In the genomic region with DNA sequence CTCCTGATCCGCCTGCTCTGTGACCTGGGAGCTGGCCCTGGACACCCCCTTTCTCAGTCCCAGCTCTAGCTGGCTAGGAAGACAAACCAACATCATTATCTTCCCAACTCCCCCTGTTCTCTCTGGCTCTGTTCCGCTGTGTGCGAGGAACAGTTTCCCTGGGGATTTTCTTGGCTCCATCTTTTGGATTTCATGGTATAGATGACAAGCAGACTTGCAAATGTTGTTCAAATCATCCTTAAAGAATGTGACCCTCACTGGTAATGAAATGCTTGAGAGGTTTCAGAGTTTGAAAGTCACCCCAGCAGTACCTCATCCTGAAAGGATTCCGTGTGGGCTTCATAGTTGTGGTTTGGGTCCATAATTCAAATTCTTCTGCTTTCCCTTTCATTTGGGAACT, we compare ENCODE assay signal across 15 mouse cellular contexts. TPM values are rescaled to one million over a fixed set of nuclear protein-coding genes. Genes with fewer than 3 reads are reported as not detected.
DNase-seq lines count a peak whose midpoint lies in the region; ATAC-seq and TF ChIP-seq lines count a peak whose summit lies in the region.
"Had no signal": no experiment of that assay in that cellular context is flagged by ENCODE, and none has a peak within 500 bp of the region (broad histone marks: within the 10 kb centered on the region; RNA-seq: fewer than 3 reads in every experiment).

No protein-coding gene starts in this region.

- H3K9ac ChIP-seq in forebrain, embryonic 12.5 days = no peak overlapping the region
- no peak overlapping the region for H3K9ac ChIP-seq in intestine, embryonic 14.5 days (ENCODE audit: low read length)
- H3K9ac ChIP-seq in intestine, postnatal 0 days (ENCODE audit: low read depth, low read length) = no peak overlapping the region
- H3K9ac ChIP-seq in limb, embryonic 13.5 days = peak overlapping the region; percentile 26; the same call in 1 of the 2 replicates
- H3K9ac ChIP-seq: forebrain, postnatal 0 days; liver, embryonic 13.5 days had no signal

- peaks cover 10% of the 10 kb centered on the region; the same call in 1 of the 2 replicates for H3K36me3 ChIP-seq in forebrain, embryonic 10.5 days (replicated peaks)
- H3K36me3 ChIP-seq in forebrain, embryonic 12.5 days (replicated peaks) = no peaks in the 10 kb centered on the region
- H3K36me3 ChIP-seq in intestine, embryonic 14.5 days (ENCODE audit: control insufficient read depth, insufficient read depth, low read length) = no peaks in the 10 kb centered on the region
- no peaks in the 10 kb centered on the region for H3K36me3 ChIP-seq in intestine, postnatal 0 days (ENCODE audit: control insufficient read depth, insufficient read depth)
- H3K36me3 ChIP-seq in embryonic facial prominence, embryonic 10.5 days (replicated peaks) = no peaks in the 10 kb centered on the region; the same call in 1 of the 2 replicates
- no peaks in the 10 kb centered on the region for H3K36me3 ChIP-seq in limb, embryonic 13.5 days
- H3K36me3 ChIP-seq: liver, embryonic 13.5 days had no signal

- no peak overlapping the region for H3K4me2 ChIP-seq in forebrain, embryonic 12.5 days
- H3K4me2 ChIP-seq in intestine, embryonic 14.5 days (ENCODE audit: low read length) = no peak overlapping the region
- no peak overlapping the region for H3K4me2 ChIP-seq in intestine, postnatal 0 days (replicated peaks; ENCODE audit: low read depth)
- peak overlapping the region; percentile 41 for H3K4me2 ChIP-seq in limb, embryonic 13.5 days (replicated peaks)
- H3K4me2 ChIP-seq: liver, embryonic 13.5 days had no signal

- H3K27me3 ChIP-seq in forebrain, embryonic 10.5 days (ENCODE audit: poor library complexity, severe bottlenecking) = no peaks in the 10 kb centered on the region
- H3K27me3 ChIP-seq in forebrain, embryonic 12.5 days = no peaks in the 10 kb centered on the region
- no peaks in the 10 kb centered on the region for H3K27me3 ChIP-seq in intestine, embryonic 14.5 days (replicated peaks; ENCODE audit: control insufficient read depth, insufficient read depth, low read length)
- no peaks in the 10 kb centered on the region for H3K27me3 ChIP-seq in intestine, postnatal 0 days (replicated peaks; ENCODE audit: control insufficient read depth, insufficient read depth, low read length)
- H3K27me3 ChIP-seq in embryonic facial prominence, embryonic 10.5 days (replicated peaks; ENCODE audit: low read depth, poor library complexity, severe bottlenecking) = no peaks in the 10 kb centered on the region
- no peaks in the 10 kb centered on the region for H3K27me3 ChIP-seq in limb, embryonic 13.5 days
- H3K27me3 ChIP-seq: liver, embryonic 13.5 days; megakaryocyte, embryonic 14.5 days had no signal

- no peak for TF ChIP-seq CTCF in intestine, postnatal 0 days (IDR thresholded peaks at IDR 0.05; ENCODE audit: low read depth)

- no peak for ATAC-seq in forebrain, embryonic 12.5 days (ENCODE audit: low FRiP score)
- no peak for ATAC-seq in intestine, embryonic 14.5 days (replicated peaks; ENCODE audit: low FRiP score, low TSS enrichment, low read depth)
- no peak for ATAC-seq in intestine, postnatal 0 days
- no peak for ATAC-seq in limb, embryonic 13.5 days (ENCODE audit: low FRiP score, low read depth)
- ATAC-seq: activated CD4-positive, CD25-positive, alpha-beta regulatory T cell, adult 4 months; forebrain, postnatal 0 days had no signal

- H3K27ac ChIP-seq in forebrain, embryonic 10.5 days = peak overlapping the region; percentile 78
- H3K27ac ChIP-seq in forebrain, embryonic 12.5 days = no peak overlapping the region
- H3K27ac ChIP-seq in intestine, embryonic 14.5 days (ENCODE audit: low read depth) = peak overlapping the region; percentile 91
- H3K27ac ChIP-seq in intestine, postnatal 0 days (ENCODE audit: low read depth, low read length) = no peak overlapping the region
- peak overlapping the region; percentile 48 for H3K27ac ChIP-seq in embryonic facial prominence, embryonic 10.5 days (replicated peaks)
- peak overlapping the region; percentile 87 for H3K27ac ChIP-seq in limb, embryonic 13.5 days

- H3K4me3 ChIP-seq in forebrain, embryonic 10.5 days = no peak overlapping the region
- no peak overlapping the region for H3K4me3 ChIP-seq in forebrain, embryonic 12.5 days (replicated peaks)
- no peak overlapping the region for H3K4me3 ChIP-seq in intestine, embryonic 14.5 days (ENCODE audit: low read depth, low read length)
- no peak overlapping the region for H3K4me3 ChIP-seq in intestine, postnatal 0 days (ENCODE audit: low read depth, low read length)
- H3K4me3 ChIP-seq in embryonic facial prominence, embryonic 10.5 days = no peak overlapping the region
- no peak overlapping the region for H3K4me3 ChIP-seq in limb, embryonic 13.5 days
- H3K4me3 ChIP-seq: liver, embryonic 13.5 days had no signal

- H3K9me3 ChIP-seq in forebrain, embryonic 10.5 days = no peaks in the 10 kb centered on the region
- H3K9me3 ChIP-seq in forebrain, embryonic 12.5 days = no peaks in the 10 kb centered on the region
- no peaks in the 10 kb centered on the region for H3K9me3 ChIP-seq in intestine, embryonic 14.5 days (ENCODE audit: control insufficient read depth, low read length)
- H3K9me3 ChIP-seq in intestine, postnatal 0 days (ENCODE audit: control insufficient read depth) = no peaks in the 10 kb centered on the region
- H3K9me3 ChIP-seq in embryonic facial prominence, embryonic 10.5 days = no peaks in the 10 kb centered on the region
- H3K9me3 ChIP-seq in limb, embryonic 13.5 days = no peaks in the 10 kb centered on the region
- H3K9me3 ChIP-seq: liver, embryonic 13.5 days; megakaryocyte, embryonic 14.5 days had no signal

- DNase-seq in forebrain, embryonic 10.5 days (ENCODE audit: extremely low spot score, low spot score) = no peak
- DNase-seq in intestine, embryonic 14.5 days (ENCODE audit: low spot score) = no peak
- no peak for DNase-seq in embryonic facial prominence, embryonic 10.5 days (ENCODE audit: low spot score)
- no peak for DNase-seq in retina, postnatal 1 day
- no peak for DNase-seq in layer of hippocampus, postnatal 25 days (ENCODE audit: extremely low spot score in 1 of 2, low spot score in 1 of 2)
- DNase-seq: cerebellum, adult 9-11 months; forebrain, postnatal 0 days; gastrocnemius, postnatal 36 days; kidney, postnatal 10 days; liver, embryonic 13.5 days had no signal

- H3K4me1 ChIP-seq in forebrain, embryonic 10.5 days = peaks cover 96% of the 10 kb centered on the region
- H3K4me1 ChIP-seq in forebrain, embryonic 12.5 days = peaks cover 81% of the 10 kb centered on the region
- peaks cover 78% of the 10 kb centered on the region for H3K4me1 ChIP-seq in intestine, embryonic 14.5 days (replicated peaks; ENCODE audit: control insufficient read depth, insufficient read depth, low read length)
- peaks cover 8% of the 10 kb centered on the region for H3K4me1 ChIP-seq in intestine, postnatal 0 days (replicated peaks; ENCODE audit: control insufficient read depth, insufficient read depth, low read length)
- peaks cover 97% of the 10 kb centered on the region for H3K4me1 ChIP-seq in embryonic facial prominence, embryonic 10.5 days
- peaks cover 96% of the 10 kb centered on the region for H3K4me1 ChIP-seq in limb, embryonic 13.5 days

- 77% methylated on average over 4 of the region's 4 CpGs for whole genome bisulfite sequencing in forebrain, embryonic 10.5 days
- WGBS in forebrain, embryonic 12.5 days = 66% methylated on average over 4 of the region's 4 CpGs
- WGBS in intestine, embryonic 14.5 days = 45% methylated on average over 4 of the region's 4 CpGs
- WGBS in intestine, postnatal 0 days = 65% methylated on average over 4 of the region's 4 CpGs
- WGBS in embryonic facial prominence, embryonic 10.5 days = 46% methylated on average over 4 of the region's 4 CpGs
- 41% methylated on average over 4 of the region's 4 CpGs for WGBS in limb, embryonic 13.5 days

RNA-seq across cellular contexts. Expression of gene Sept11, which starts 38.2 kb away (rescaled TPM):
- polyA plus RNA-seq in forebrain, embryonic 10.5 days (2016; fragmentation: Nextera tagmentation; extraction: Ambion mirVana) = 277 and 280 TPM in 2 replicates
- 302 and 335 TPM in 2 replicates for polyA plus RNA-seq in forebrain, embryonic 12.5 days (2016; fragmentation: Nextera tagmentation; extraction: Ambion mirVana)
- polyA plus RNA-seq in intestine, embryonic 14.5 days (2014; fragmentation: Nextera tagmentation; extraction: Ambion mirVana) = 178 and 186 TPM in 2 replicates
- 39.2 and 40.9 TPM in 2 replicates for polyA plus RNA-seq in intestine, postnatal 0 days (2015; fragmentation: Nextera tagmentation; extraction: Ambion mirVana)
- polyA plus RNA-seq in embryonic facial prominence, embryonic 10.5 days (2016; fragmentation: Nextera tagmentation; extraction: Ambion mirVana) = 294 and 297 TPM in 2 replicates
- 212 and 226 TPM in 2 replicates for polyA plus RNA-seq in limb, embryonic 13.5 days (2015; fragmentation: Nextera tagmentation; extraction: Ambion mirVana)
- total RNA-seq in layer of hippocampus, postnatal 25 days (2021) = 100 to 1,000 TPM in 1 of 2 experiments, 10 to 100 TPM in 1; 98.9 to 113 TPM

Comparison
In these comparisons a context has a peak if more than half of its experiments do, and no peak if none do; other contexts are left out.
1. H3K27ac ChIP-seq: peak in forebrain, embryonic 10.5 days (single experiment), intestine, embryonic 14.5 days (single experiment), embryonic facial prominence, embryonic 10.5 days (single experiment) and limb, embryonic 13.5 days (single experiment); none in forebrain, embryonic 12.5 days (single experiment) and intestine, postnatal 0 days (single experiment).